Mouse (Mus musculus): Measurements from ENCODE around the gene Pcid2. TPM values are rescaled to one million over a fixed set of nuclear protein-coding genes. Genes with fewer than 3 reads are reported as not detected.

The Pcid2 gene
- total RNA-seq (2014; fragmentation: Nextera tagmentation): 21.6 and 26.3 TPM in 2 replicates
- 19.6 and 22.2 TPM in 2 replicates for total RNA-seq (2017)
- polyA plus RNA-seq (2012): 9.8 and 11.6 TPM in 2 replicates

GRCm38 (mm10) chr8:13105087-13105881 is at the start of gene Pcid2, which contains the start of gene Cul4a:
Gene Pcid2 (minus strand): TSS chr8:13105459.
Gene Cul4a (plus strand): TSS chr8:13105621.
- peak; percentile 78 for ATAC-seq (ENCODE audit: extremely low read depth, insufficient number of reproducible peaks, low FRiP score, poor library complexity, severe bottlenecking)
- H3K36me3 ChIP-seq (replicated peaks): peaks cover 54% of the 10 kb centered on the region
- peak within 1 kb of the TSS; percentile 100 for H3K4me3 ChIP-seq (ENCODE audit: low read depth, low read length)
- no peaks in the 10 kb centered on the region for H3K27me3 ChIP-seq (ENCODE audit: insufficient read depth, low read length)
- no peaks in the 10 kb centered on the region for H3K9me3 ChIP-seq (replicated peaks)
- H3K4me1 ChIP-seq (ENCODE audit: insufficient read depth, low read depth, low read length): peaks cover 57% of the 10 kb centered on the region
- TF ChIP-seq POLR2AphosphoS5 (IDR thresholded peaks at IDR 0.05; ENCODE audit: insufficient replicate concordance, low read depth, low read length) (peak; percentile 82), GATA2 (IDR thresholded peaks at IDR 0.05; ENCODE audit: borderline replicate concordance, low read depth, low read length) (no peak)
- DNase-seq (ENCODE audit: low spot score): peak; percentile 92

DNA sequence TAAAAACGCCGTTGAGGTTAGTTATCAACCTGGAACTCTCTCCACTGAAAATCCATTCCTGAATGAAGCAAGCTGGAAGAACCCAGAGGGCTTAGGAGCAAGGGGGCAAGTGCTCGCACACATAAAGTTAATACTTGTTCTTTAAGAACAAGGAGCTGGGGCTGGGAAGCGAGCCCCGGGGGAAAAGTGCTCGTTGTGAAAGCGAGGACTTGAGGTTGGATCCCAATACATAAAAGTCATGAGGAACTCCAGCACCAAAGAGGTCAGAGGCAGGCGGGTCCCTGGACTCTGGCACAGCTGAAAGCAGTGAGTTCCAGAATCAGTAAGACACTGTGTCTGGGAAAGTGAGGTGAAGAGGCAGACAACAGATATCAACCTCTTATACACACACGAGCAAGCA is 48.8 kb upstream of the Pcid2 start:
- Histone ChIP-seq H3K36me3 (replicated peaks) (peaks cover 55% of the 10 kb centered on the region), H3K27me3 (ENCODE audit: insufficient read depth, low read length) (no peaks in the 10 kb centered on the region), H3K9me3 (replicated peaks) (no peaks in the 10 kb centered on the region), H3K4me3 (ENCODE audit: low read depth, low read length) (no peak overlapping the region), H3K4me1 (ENCODE audit: insufficient read depth, low read depth, low read length) (peaks cover 7% of the 10 kb centered on the region)
- DNase-seq (ENCODE audit: low spot score) (no peak), ATAC-seq (ENCODE audit: extremely low read depth, insufficient number of reproducible peaks, low FRiP score, poor library complexity, severe bottlenecking) (no peak)
- no peak for TF ChIP-seq POLR2AphosphoS5 (IDR thresholded peaks at IDR 0.05; ENCODE audit: insufficient replicate concordance, low read depth, low read length)
- TF ChIP-seq GATA2 (IDR thresholded peaks at IDR 0.05; ENCODE audit: borderline replicate concordance, low read depth, low read length): no peak
- TF ChIP-seq GATA1 (IDR thresholded peaks at IDR 0.05; ENCODE audit: borderline replicate concordance, low read length): no peak
- TF ChIP-seq TAL1 (conservative IDR thresholded peaks at IDR 0.05; ENCODE audit: low read depth, low read length): no peak
- no peak for TF ChIP-seq CTCF (IDR thresholded peaks at IDR 0.05; ENCODE audit: low read depth, low read length)

GRCm38 (mm10) chr8:13150929-13151328 is 45.7 kb upstream of the Pcid2 start:
- Histone ChIP-seq H3K36me3 (replicated peaks) (peaks cover 80% of the 10 kb centered on the region), H3K4me3 (ENCODE audit: low read depth, low read length) (no peak overlapping the region), H3K4me1 (ENCODE audit: insufficient read depth, low read depth, low read length) (no peaks in the 10 kb centered on the region), H3K27me3 (ENCODE audit: insufficient read depth, low read length) (no peaks in the 10 kb centered on the region), H3K9me3 (replicated peaks) (no peaks in the 10 kb centered on the region)
- no peak for ATAC-seq (ENCODE audit: extremely low read depth, insufficient number of reproducible peaks, low FRiP score, poor library complexity, severe bottlenecking)
- no peak for TF ChIP-seq GATA1 (IDR thresholded peaks at IDR 0.05; ENCODE audit: borderline replicate concordance, low read length)
- no peak for TF ChIP-seq GATA2 (IDR thresholded peaks at IDR 0.05; ENCODE audit: borderline replicate concordance, low read depth, low read length)
- TF ChIP-seq TAL1 (conservative IDR thresholded peaks at IDR 0.05; ENCODE audit: low read depth, low read length): no peak
- no peak for TF ChIP-seq CTCF (IDR thresholded peaks at IDR 0.05; ENCODE audit: low read depth, low read length)
- no peak for TF ChIP-seq POLR2AphosphoS5 (IDR thresholded peaks at IDR 0.05; ENCODE audit: insufficient replicate concordance, low read depth, low read length)
- DNase-seq (ENCODE audit: low spot score): no peak

DNA sequence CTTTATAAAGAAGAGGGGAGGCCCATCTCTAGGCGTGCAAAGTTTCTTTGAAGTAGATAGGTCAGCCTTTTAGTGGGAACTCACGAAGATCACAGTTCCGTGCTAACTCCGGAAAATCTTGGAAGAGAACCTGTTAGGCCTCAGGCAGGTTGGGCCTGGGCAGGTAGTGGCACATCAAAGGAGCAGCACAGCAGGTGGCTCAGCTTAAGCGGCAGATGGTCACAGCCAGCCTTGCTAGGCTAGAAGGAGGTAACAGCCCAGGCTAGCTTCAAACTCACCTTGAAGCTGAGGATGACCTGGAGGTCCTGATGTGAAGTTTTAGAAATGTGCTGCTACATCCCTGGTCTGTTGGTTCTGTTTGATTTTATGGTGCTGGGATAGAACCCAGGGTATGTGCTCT is 44.6 kb upstream of the Pcid2 start:
- DNase-seq (ENCODE audit: low spot score) (no peak), ATAC-seq (ENCODE audit: extremely low read depth, insufficient number of reproducible peaks, low FRiP score, poor library complexity, severe bottlenecking) (no peak)
- Histone ChIP-seq H3K27me3 (ENCODE audit: insufficient read depth, low read length) (no peaks in the 10 kb centered on the region), H3K9me3 (replicated peaks) (no peaks in the 10 kb centered on the region), H3K4me3 (ENCODE audit: low read depth, low read length) (no peak overlapping the region), H3K4me1 (ENCODE audit: insufficient read depth, low read depth, low read length) (no peaks in the 10 kb centered on the region), H3K36me3 (replicated peaks) (peaks cover 82% of the 10 kb centered on the region)
- TF ChIP-seq GATA2 (IDR thresholded peaks at IDR 0.05; ENCODE audit: borderline replicate concordance, low read depth, low read length): no peak

GRCm38 (mm10) chr8:13149287-13149686 is 44.0 kb upstream of the Pcid2 start:
- no peaks in the 10 kb centered on the region for H3K9me3 ChIP-seq (replicated peaks)
- DNase-seq (ENCODE audit: low spot score): no peak
- TF ChIP-seq POLR2AphosphoS5 (IDR thresholded peaks at IDR 0.05; ENCODE audit: insufficient replicate concordance, low read depth, low read length) (no peak), GATA2 (IDR thresholded peaks at IDR 0.05; ENCODE audit: borderline replicate concordance, low read depth, low read length) (no peak), TAL1 (conservative IDR thresholded peaks at IDR 0.05; ENCODE audit: low read depth, low read length) (no peak), GATA1 (IDR thresholded peaks at IDR 0.05; ENCODE audit: borderline replicate concordance, low read length) (no peak), CTCF (IDR thresholded peaks at IDR 0.05; ENCODE audit: low read depth, low read length) (no peak)
- H3K4me1 ChIP-seq (ENCODE audit: insufficient read depth, low read depth, low read length): no peaks in the 10 kb centered on the region
- peaks cover 83% of the 10 kb centered on the region for H3K36me3 ChIP-seq (replicated peaks)
- H3K27me3 ChIP-seq (ENCODE audit: insufficient read depth, low read length): no peaks in the 10 kb centered on the region
- no peak overlapping the region for H3K4me3 ChIP-seq (ENCODE audit: low read depth, low read length)
- ATAC-seq (ENCODE audit: extremely low read depth, insufficient number of reproducible peaks, low FRiP score, poor library complexity, severe bottlenecking): no peak

DNA sequence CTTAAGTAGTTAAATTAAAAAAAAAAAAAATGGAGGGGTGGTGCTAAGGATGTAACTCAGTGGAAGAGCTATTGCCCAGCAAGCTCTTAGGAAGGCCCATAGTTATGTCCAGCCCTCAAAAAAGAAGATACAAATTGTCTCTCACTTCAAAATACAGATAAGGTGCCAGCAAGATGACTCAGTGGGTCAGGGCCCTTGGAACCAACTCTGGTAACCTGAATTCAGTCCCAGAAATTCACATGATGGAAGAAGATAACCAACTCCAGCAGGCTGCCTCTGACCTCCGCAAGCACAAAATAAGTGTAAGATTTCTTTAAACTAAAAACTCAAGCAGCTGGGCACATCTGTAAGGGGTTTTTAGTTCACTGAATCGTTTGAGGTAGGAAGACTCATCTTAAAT is 43.2 kb upstream of the Pcid2 start:
- Histone ChIP-seq H3K27me3 (ENCODE audit: insufficient read depth, low read length) (no peaks in the 10 kb centered on the region), H3K4me1 (ENCODE audit: insufficient read depth, low read depth, low read length) (no peaks in the 10 kb centered on the region), H3K36me3 (replicated peaks) (peaks cover 83% of the 10 kb centered on the region), H3K4me3 (ENCODE audit: low read depth, low read length) (no peak overlapping the region), H3K9me3 (replicated peaks) (no peaks in the 10 kb centered on the region)
- DNase-seq (ENCODE audit: low spot score) (no peak), ATAC-seq (ENCODE audit: extremely low read depth, insufficient number of reproducible peaks, low FRiP score, poor library complexity, severe bottlenecking) (no peak)
- TF ChIP-seq GATA2 (IDR thresholded peaks at IDR 0.05; ENCODE audit: borderline replicate concordance, low read depth, low read length) (no peak), POLR2AphosphoS5 (IDR thresholded peaks at IDR 0.05; ENCODE audit: insufficient replicate concordance, low read depth, low read length) (no peak), TAL1 (conservative IDR thresholded peaks at IDR 0.05; ENCODE audit: low read depth, low read length) (no peak), CTCF (IDR thresholded peaks at IDR 0.05; ENCODE audit: low read depth, low read length) (no peak), GATA1 (IDR thresholded peaks at IDR 0.05; ENCODE audit: borderline replicate concordance, low read length) (no peak)
